Mouse (Mus musculus): ENCODE results near the gene Rimbp3. TPM values are rescaled to one million over a fixed set of nuclear protein-coding genes. Genes with fewer than 3 reads are reported as not detected.
"Not testable (repeated sequence)": the region's sequence is repeated elsewhere in the genome, so short reads cannot be mapped to it uniquely, and the experiment has no call there.

The Rimbp3 gene
- polyA plus RNA-seq, 1 experiment from 2014 or later: 0.49 TPM

DNA sequence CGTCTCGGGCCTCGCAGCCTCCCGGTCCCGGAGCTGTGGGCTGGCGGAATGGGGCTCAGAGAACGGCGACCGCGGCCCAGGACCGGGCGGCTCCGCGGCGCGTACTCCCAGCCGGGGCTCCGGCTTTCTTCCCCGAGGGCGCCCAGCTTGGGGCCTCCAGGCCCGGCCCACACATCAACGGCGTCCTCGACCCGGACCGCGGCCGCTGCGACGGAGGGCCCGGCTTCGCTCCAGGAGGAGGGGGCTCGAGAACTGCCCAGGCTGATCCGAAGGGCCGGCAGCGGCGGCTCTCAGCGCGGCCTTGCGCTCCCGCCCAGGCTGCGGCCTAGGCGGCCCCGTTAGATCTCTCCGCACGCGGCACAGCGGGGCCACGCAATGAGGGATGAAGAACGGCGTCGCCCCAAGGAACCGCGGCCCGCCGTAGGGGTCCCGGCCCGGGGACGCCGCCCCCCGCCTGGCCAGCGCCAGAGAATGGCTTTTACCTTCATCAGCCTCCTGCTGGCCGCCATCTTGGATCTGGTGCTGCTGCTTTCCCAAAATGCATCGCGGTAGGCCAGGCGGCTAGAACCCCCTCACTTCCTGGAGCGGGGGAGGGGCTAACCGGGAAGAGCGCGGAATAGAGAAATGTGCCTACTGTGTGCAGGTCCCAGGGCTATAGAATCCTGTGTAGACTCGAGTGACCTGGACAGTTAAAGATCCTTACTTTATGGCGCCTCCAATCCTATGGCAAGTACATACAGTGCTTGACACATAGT, 7.3 kb upstream of the Rimbp3 start:
- WGBS: under 1% methylated on average over 72 of the region's 72 CpGs

DNA sequence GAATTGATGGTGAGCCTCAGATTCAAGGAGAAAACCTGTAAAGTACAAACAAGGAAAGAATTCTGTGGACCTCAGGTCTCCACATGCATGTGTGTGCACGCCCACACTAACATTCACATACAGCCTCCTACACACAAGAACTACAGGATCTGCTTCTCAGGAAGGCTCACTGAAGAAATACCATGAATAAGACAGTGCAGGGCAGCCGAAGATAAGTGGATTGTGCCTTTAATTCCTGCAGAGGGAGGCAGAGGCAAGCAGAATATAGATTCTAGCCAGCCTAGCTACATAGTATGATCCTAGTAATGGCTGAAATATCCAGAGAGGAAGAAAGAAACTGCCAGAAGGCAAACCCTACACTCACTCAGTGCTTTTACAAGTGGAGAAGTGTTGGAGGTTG, 6.4 kb upstream of the Rimbp3 start:
- Histone ChIP-seq H3K27ac (no peak overlapping the region), H3K9me3 (replicated peaks) (no peaks in the 10 kb centered on the region), H3K36me3 (peaks cover 16% of the 10 kb centered on the region), H3K4me1 (peaks cover 13% of the 10 kb centered on the region), H3K4me3 (no peak overlapping the region), H3K27me3 (ENCODE audit: low read depth, poor library complexity, severe bottlenecking) (peaks cover 11% of the 10 kb centered on the region)
- DNase-seq (ENCODE audit: low spot score): no peak
- WGBS: 73% methylated on average over 2 of the region's 2 CpGs

More for the DNA sequence above, 7.3 kb upstream of the Rimbp3 start:
- Histone ChIP-seq H3K4me1 (peaks cover 13% of the 10 kb centered on the region), H3K36me3 (peaks cover 22% of the 10 kb centered on the region), H3K27ac (peak overlapping the region; percentile 99), H3K27me3 (ENCODE audit: low read depth, poor library complexity, severe bottlenecking) (peaks cover 3% of the 10 kb centered on the region), H3K9me3 (replicated peaks) (no peaks in the 10 kb centered on the region), H3K4me3 (peak overlapping the region; percentile 100)
- DNase-seq (ENCODE audit: low spot score): peak; percentile 87

DNA sequence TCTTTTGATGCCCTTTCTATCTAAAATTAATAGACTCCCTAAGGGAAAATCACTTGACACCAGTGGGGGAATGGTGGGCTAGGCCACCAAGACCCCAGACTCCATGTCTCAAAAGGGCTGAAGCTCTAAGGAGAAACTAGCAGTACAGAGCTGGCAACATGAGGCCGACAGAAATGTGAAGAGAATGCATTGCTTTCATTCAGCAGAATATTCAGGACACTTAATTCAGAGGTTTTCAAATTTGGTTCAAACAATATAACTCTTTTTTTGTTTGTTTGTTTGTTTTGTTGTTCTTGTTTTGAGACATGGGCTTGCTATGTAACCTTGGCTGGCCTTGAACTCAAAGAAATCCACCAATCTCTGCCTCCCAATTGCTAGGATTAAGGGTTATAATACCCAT, 5.9 kb upstream of the Rimbp3 start, which contains the start of gene Ube2l3:
TSS of gene Ube2l3 (minus strand) at position 101 of the 400 bp plus-strand sequence.
- Histone ChIP-seq H3K27ac (peak within 1 kb of the TSS; percentile 99), H3K36me3 (peaks cover 13% of the 10 kb centered on the region), H3K4me3 (peak within 1 kb of the TSS; percentile 100), H3K9me3 (replicated peaks) (no peaks in the 10 kb centered on the region), H3K27me3 (ENCODE audit: low read depth, poor library complexity, severe bottlenecking) (peaks cover 16% of the 10 kb centered on the region), H3K4me1 (peaks cover 13% of the 10 kb centered on the region)
- DNase-seq (ENCODE audit: low spot score): no peak
- WGBS: 84% methylated on average over 1 of the region's 1 CpGs

DNA sequence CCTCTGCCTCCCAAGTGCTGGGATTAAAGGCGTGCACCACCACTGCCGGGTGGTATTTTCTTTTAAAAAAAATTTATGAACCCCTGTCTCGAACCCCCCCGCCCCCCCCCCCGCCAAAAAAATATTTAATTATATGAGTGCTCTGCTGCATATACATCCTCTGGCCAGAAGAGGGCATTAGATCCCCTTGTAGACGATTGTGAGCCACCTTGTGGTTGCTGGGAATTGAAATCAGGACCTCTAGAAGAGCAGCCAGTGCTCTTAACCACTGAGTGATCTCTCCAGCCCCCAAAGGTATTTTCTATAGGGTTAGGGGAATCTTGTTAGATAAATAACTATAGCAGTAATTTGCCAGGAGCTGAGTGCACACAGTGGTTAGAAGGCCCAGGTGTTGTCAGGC, 3.4 kb upstream of the Rimbp3 start:
- WGBS: 7% methylated on average over 6 of the region's 6 CpGs
- H3K9me3 ChIP-seq (replicated peaks): no peaks in the 10 kb centered on the region
- H3K4me1 ChIP-seq: peaks cover 23% of the 10 kb centered on the region
- no peaks in the 10 kb centered on the region for H3K36me3 ChIP-seq
- peaks cover 28% of the 10 kb centered on the region for H3K27me3 ChIP-seq (ENCODE audit: low read depth, poor library complexity, severe bottlenecking)
- no peak overlapping the region for H3K27ac ChIP-seq
- DNase-seq (ENCODE audit: low spot score): no peak
- no peak overlapping the region for H3K4me3 ChIP-seq

DNA sequence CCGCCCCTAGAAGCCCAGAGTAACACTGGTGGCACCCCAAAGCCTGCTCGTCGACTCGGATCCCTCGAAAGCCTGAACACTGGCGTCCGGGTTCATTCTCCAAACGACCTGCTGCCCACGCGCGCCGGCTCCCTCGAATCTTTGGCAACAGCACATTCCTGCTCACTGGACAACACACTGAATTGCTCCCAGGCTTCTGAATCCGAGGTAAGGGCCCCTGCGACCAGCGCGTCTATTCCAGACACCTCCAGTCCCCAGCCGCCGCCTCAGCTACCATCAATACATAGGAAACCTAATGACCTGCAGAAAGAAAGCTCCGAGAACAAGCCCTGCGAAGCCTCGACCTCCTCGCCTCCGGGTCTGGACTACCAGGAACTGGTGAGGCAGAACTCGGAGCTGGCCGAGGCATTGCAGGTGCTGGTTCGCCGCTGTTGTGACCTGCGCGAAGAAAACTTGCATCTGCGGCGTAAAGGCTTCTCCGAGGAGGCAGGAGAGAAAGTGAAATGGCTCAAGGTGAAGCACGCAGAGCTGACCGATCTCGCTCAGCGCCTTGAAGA, 1.1 kb downstream of the Rimbp3 start:
- Histone ChIP-seq H3K9me3 (replicated peaks) (no peaks in the 10 kb centered on the region), H3K27ac (peak overlapping the region; percentile 87), H3K36me3 (no peaks in the 10 kb centered on the region), H3K4me1 (peaks cover 28% of the 10 kb centered on the region), H3K4me3 (peak overlapping the region; percentile 73), H3K27me3 (ENCODE audit: low read depth, poor library complexity, severe bottlenecking) (peaks cover 53% of the 10 kb centered on the region)
- DNase-seq (ENCODE audit: low spot score): no peak
- WGBS: 3% methylated on average over 37 of the region's 37 CpGs

DNA sequence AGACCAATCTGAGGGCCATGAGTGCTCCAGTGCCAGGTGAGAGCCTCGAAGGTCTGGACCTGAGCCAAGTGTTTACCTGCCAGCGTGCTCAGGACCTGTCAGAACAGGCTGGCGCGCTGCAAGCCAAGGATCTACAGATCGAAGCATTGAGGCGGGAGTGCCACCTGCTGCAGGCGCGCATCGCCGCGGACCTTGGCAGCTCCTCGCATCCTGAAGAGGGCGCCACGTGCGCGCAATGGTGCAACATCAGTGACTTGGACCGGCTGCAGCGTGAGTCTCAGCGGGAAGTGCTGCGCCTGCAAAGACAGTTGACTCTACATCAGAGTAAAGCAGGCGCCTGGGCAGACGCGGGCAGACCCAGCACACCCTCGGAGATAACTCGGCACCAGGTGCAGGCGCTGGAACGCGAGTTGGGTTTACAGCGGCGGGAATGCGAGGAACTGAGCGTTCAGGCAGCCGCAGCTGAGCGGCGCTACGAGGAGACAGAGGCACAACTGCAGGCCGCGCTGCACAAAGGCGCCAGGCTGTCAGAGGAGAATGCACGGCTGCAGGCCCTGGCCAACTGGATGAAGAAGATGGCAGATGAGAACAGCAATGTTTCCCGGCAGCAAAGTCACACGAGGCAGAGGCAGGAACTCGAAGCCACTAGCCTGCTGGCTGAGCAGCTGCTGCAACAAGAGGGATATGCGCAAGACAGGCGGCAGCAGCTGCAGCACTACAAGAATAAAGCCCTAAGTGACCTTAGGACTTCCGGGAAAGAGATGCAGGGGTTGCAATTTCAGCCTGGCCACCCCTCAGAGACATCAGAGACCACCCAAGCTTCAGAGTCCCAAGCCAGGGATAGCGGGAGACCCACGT, 1.8 kb downstream of the Rimbp3 start:
- Histone ChIP-seq H3K27ac (peak overlapping the region; percentile 87), H3K27me3 (ENCODE audit: low read depth, poor library complexity, severe bottlenecking) (peaks cover 53% of the 10 kb centered on the region), H3K36me3 (no peaks in the 10 kb centered on the region), H3K4me1 (peaks cover 28% of the 10 kb centered on the region), H3K4me3 (peak overlapping the region; percentile 73), H3K9me3 (replicated peaks) (no peaks in the 10 kb centered on the region)
- DNase-seq (ENCODE audit: low spot score): peak; percentile 89
- WGBS: 8% methylated on average over 48 of the region's 48 CpGs

DNA sequence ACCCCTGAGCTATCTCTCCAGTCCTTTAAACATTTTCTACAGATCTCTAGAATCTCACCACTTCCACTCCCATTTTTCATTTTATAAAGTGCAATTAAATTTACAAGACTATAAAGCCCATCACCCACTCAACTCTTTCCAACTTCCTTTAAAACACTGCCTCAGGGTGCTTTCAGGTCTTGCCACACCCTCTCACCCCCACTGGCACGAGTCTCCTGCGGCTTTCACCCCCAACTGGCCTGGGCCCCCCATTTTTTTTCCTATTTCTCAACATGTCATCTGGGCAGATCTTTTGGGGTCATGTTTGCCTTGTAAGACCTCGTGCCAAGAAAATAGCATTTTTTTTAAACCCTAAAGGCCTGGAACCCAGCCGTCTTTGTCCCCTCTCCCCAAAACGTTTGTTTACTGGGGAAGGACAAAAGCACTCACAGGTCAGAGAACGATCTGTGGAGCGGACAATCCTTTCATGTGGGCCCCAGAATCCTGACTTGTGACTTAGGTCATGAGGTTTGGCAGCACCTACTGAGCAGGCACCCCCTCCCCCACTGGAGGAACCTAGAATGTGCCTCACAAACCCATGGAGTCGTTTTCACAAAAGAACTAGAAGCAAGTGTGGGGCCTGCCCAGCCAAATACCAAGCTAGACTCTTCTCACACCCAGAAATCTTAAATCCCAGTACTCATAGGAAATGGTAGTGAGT, 8.7 kb downstream of the Rimbp3 start:
- H3K27me3 ChIP-seq (ENCODE audit: low read depth, poor library complexity, severe bottlenecking): peaks cover 5% of the 10 kb centered on the region
- DNase-seq (ENCODE audit: low spot score): no peak
- no peak overlapping the region for H3K27ac ChIP-seq
- H3K9me3 ChIP-seq (replicated peaks): no peaks in the 10 kb centered on the region
- H3K4me1 ChIP-seq: peaks cover 12% of the 10 kb centered on the region
- no peak overlapping the region for H3K4me3 ChIP-seq
- H3K36me3 ChIP-seq: no peaks in the 10 kb centered on the region
- 66% methylated on average over 8 of the region's 8 CpGs for WGBS

DNA sequence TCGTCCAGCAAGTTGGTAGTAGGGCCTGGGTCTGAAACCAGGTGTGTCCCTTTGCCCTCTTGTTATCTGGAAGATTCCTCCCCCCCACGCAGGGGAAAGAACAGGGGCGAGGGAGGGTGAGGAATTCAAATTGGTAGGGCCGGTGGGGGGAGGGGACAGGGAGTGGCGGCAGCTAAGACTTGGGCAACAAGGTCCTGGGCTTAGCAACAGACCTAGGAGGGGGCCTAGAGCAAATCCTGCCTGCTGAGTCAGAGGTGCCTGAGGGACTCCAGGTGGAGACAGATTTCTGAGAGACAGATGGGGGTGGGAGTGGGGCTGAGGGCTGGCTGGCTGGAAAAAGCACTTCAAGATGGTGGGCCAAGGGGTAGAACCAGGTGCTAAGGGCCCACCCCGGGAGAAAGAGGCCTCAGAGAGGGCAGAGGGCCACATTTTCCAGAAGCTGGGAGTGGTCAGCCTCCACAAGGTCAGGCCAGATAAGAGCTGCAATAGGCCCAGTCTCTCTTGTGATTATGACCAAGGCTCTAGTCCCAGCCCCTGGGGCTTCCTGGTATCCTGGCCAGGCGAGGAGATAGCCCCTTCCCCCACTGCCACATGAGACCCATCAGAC, 11.8 kb downstream of the Rimbp3 start:
- 35% methylated on average over 7 of the region's 7 CpGs for WGBS

DNA sequence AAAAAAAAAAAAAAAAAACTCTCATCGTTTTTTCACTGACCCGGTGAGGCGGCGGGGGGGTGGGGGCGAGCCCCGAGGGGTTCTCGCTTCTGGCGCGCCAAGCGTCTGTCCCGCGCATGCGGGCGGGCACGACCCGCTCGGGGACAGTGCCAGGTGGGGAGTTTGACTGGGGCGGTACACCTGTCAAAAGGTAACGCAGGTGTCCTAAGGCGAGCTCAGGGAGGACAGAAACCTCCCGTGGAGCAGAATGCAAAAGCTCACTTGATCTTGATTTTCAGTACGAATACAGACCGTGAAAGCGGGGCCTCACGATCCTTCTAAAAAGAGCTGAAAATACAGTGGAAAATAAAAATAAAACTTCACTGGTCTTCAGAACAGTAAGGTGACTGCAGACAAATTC, 13.8 kb downstream of the Rimbp3 start:
- Histone ChIP-seq H3K27ac (no peak overlapping the region), H3K4me3 (no peak overlapping the region), H3K4me1 (peaks cover 12% of the 10 kb centered on the region), H3K36me3 (no peaks in the 10 kb centered on the region), H3K9me3 (replicated peaks) (no peaks in the 10 kb centered on the region), H3K27me3 (ENCODE audit: low read depth, poor library complexity, severe bottlenecking) (0 out of 2 replicates have a peak, but pooled peaks cover 4% of the 10 kb centered on the region)
- 31% methylated on average over 25 of the region's 25 CpGs for WGBS
- peak; percentile 98 for DNase-seq (ENCODE audit: low spot score)

More for the DNA sequence above, 11.8 kb downstream of the Rimbp3 start:
- Histone ChIP-seq H3K27me3 (ENCODE audit: low read depth, poor library complexity, severe bottlenecking) (0 out of 2 replicates have a peak, but pooled peaks cover 4% of the 10 kb centered on the region), H3K27ac (peak overlapping the region; percentile 54), H3K4me3 (no peak overlapping the region; the same call in 1 of the 2 replicates), H3K4me1 (peaks cover 12% of the 10 kb centered on the region), H3K36me3 (no peaks in the 10 kb centered on the region), H3K9me3 (replicated peaks) (no peaks in the 10 kb centered on the region)
- no peak for DNase-seq (ENCODE audit: low spot score)

DNA sequence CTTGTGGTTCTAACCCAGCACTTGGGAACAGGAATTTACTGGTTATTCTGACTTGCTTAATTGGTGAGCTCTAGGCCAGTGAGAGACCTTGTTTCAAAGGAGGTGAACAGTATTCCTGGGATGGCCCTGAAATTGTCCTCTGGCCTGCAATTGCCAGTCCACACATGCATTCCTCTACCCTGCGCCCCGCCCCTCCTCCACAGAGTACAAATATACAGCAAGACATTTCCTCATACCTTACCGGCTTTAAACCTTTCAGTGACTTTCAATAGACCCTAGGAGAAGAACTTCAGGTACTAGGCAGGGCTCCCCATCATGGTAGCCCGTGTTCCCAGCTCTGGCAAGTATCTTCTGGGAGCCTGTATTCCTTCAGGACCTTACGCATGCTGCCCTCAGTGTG, 17.2 kb downstream of the Rimbp3 start:
- Histone ChIP-seq H3K36me3 (no peaks in the 10 kb centered on the region), H3K4me3 (no peak overlapping the region)
- WGBS: 88% methylated on average over 5 of the region's 5 CpGs

DNA sequence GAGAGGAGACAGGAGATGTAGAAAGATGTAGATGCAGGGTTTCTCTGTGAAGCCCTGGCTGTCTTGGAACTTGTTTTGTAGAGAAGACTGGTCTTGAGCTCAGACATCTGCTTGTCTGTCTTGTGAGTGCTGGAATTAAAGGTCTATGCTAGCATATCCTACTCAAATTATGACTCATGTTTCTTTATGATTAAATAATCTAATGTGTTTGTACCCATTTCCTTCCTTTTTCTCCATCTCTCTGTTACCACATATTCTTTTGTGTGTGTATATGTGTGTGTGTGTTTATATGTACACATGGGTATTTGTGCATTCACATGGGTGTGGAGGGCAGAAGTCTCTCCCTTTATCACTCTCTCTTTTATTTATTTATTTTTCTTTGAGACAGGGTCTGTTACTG, 18.1 kb downstream of the Rimbp3 start:
- Histone ChIP-seq H3K27ac (no peak overlapping the region), H3K9me3 (replicated peaks) (no peaks in the 10 kb centered on the region), H3K4me1 (no peaks in the 10 kb centered on the region), H3K27me3 (ENCODE audit: low read depth, poor library complexity, severe bottlenecking) (0 out of 2 replicates have a peak, but pooled peaks cover 4% of the 10 kb centered on the region), H3K36me3 (no peaks in the 10 kb centered on the region), H3K4me3 (no peak overlapping the region)
- DNase-seq (ENCODE audit: low spot score): no peak

More for the DNA sequence above, 17.2 kb downstream of the Rimbp3 start:
- H3K4me1 ChIP-seq: peaks cover 2% of the 10 kb centered on the region
- H3K27ac ChIP-seq: no peak overlapping the region
- H3K9me3 ChIP-seq (replicated peaks): no peaks in the 10 kb centered on the region
- no peak for DNase-seq (ENCODE audit: low spot score)
- H3K27me3 ChIP-seq (ENCODE audit: low read depth, poor library complexity, severe bottlenecking): 0 out of 2 replicates have a peak, but pooled peaks cover 4% of the 10 kb centered on the region

DNA sequence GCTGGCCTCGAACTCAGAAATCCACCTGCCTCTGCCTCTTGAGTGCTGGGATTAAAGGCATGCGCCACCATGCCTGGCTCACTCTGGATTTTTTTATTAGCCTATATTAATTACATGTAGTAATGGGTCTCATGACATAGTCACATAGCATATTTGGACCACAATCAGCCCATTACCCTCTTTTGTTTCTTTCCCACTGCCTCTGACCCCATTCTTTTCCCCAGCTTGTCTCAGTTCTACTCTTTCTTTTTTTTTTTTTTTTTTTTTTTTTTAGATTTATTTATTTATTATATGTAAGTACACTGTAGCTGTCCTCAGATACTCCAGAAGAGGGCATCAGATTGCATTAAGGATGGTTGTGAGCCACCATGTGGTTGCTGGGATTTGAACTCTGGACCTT, 23.1 kb downstream of the Rimbp3 start:
- H3K9me3 ChIP-seq (replicated peaks); H3K27me3 ChIP-seq (ENCODE audit: low read depth, poor library complexity, severe bottlenecking); H3K4me3 ChIP-seq; H3K27ac ChIP-seq; DNase-seq (ENCODE audit: low spot score); H3K36me3 ChIP-seq: not testable (repeated sequence)
- 89% methylated on average over 2 of the region's 2 CpGs for WGBS
- H3K4me1 ChIP-seq: peaks cover 32% of the 10 kb centered on the region

Data from limb, embryonic 10.5 days (tissue).